Mouse (Mus musculus): ENCODE measurements around the gene Rnf168.

DNA sequence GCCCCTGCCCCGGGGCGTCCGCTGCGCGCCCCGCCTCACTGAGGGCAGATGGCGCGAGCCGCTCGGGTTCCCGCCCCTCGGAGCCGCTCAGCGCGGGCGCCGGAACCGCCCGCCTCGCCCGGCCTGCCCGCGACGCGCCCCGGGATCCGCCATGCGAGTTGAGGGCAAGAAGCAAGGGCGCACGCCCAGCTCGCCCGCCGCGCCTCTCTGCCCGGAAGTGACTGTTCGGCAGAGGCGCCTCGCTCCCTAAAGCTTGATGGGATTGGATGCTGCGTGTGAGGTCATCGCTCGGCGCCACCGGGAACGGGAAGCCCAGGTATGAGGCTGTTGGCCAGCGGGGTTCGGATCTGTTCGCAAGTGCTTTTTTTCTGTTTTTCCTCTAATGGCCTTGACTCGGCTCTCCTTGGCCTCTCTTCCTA, 30.3 kb upstream of the Rnf168 start, which contains the start of the genes Fbxo45 and Wdr53:
- TF ChIP-seq GATA1 (IDR thresholded peaks at IDR 0.05; ENCODE audit: low read length) (no peak), TAL1 (IDR thresholded peaks at IDR 0.05; ENCODE audit: low read length) (no peak)

Data from erythroblast, embryonic 14.5 days (primary cell).